Mouse (Mus musculus) bone marrow, adult 2 months (tissue): ENCODE measurements around the gene Wdr59.

Experiments used
- CTCF ChIP-seq: fragments of 200-500 bp; IDR thresholded peaks from 2 replicates; pipeline ENCODE4 v1.5.1; 2011; ENCODE audit warnings: low read length, control low read depth; ENCODE audit not compliant: control insufficient read depth, insufficient read depth
- POLR2A ChIP-seq: fragments of 200-500 bp; IDR thresholded peaks from 2 replicates; pipeline ENCODE4 v1.6.1; 2011; ENCODE audit warnings: low read depth, mild to moderate bottlenecking, control low read depth, low read length, borderline replicate concordance; ENCODE audit not compliant: control insufficient read depth

DNA sequence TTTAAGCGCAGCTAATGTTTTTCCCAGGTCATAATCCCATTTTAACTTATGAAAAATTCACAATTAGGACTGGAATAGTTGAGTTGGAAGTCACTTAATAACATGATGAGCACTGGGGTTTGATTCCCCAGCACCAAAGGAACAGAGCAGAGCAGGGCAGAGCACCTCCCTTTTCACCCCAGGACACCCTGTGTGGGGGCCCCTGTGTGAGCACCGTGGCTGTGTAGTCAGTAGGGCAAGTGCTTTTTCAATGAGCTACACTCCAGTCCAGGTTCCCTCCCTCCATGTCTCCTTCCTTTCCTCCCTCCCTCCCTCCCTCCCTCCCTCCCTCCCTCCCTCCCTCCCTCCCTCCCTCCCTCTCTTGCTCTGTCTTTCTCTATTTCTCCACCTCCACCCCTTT lies 42.2 kb upstream of the Wdr59 start:
- TF ChIP-seq CTCF = no peak
- no peak for TF ChIP-seq POLR2A
